Mouse (Mus musculus) liver, embryonic 14.5 days (tissue): ENCODE results near the gene Runx2. TPM values are rescaled to one million over a fixed set of nuclear protein-coding genes. Genes with fewer than 3 reads are reported as not detected.

Experiments used
- ATAC-seq: fragments of 200-750 bp; cut with Nextera tagmentation; 2 replicates; pipeline ENCODE4 v1.8.0; 2017; ENCODE audit warnings: moderate number of reproducible peaks, mild to moderate bottlenecking, moderate library complexity; ENCODE audit not compliant: insufficient read depth
- DNase-seq, 3 experiments: peaks; one replicate each; pipeline ENCODE4 v3.0.0-alpha.2; 2012 to 2013; ENCODE audit warnings: low read depth in 3 of 3, low spot score in 3 of 3
- H3K27ac ChIP-seq: fragments of 300-500 bp; sonication (generic); 2 replicates; pipeline ENCODE4 v1.5.1; 2014; ENCODE audit warnings: moderate library complexity, mild to moderate bottlenecking, control low read depth, inconsistent platforms
- H3K27me3 ChIP-seq: fragments of 300-500 bp; sonication (generic); 2 replicates; pipeline ENCODE4 v1.6.1; 2014; ENCODE audit warnings: mild to moderate bottlenecking, low read length, moderate library complexity; ENCODE audit not compliant: control insufficient read depth, insufficient read depth
- H3K36me3 ChIP-seq: fragments of 300-500 bp; sonication (generic); replicated peaks from 2 replicates; pipeline ENCODE4 v1.6.1; 2014; ENCODE audit warnings: low read depth; ENCODE audit not compliant: control insufficient read depth, insufficient read depth
- H3K4me1 ChIP-seq, 2 experiments: fragments of 200-500 bp in 1 of 2; fragments of 300-500 bp in 1 of 2; sonication (generic) in 1 of 2; replicated peaks; 2 replicates each; pipeline ENCODE4 v1.6.1; 2012 to 2014; ENCODE audit warnings: antibody characterized with exemption in 1 of 2, inconsistent platforms in 1 of 2, low read length in 1 of 2; ENCODE audit not compliant: control insufficient read depth in 2 of 2, insufficient read depth in 2 of 2
- H3K4me2 ChIP-seq: fragments of 300-500 bp; sonication (generic); 2 replicates; pipeline ENCODE4 v1.6.1; 2014; ENCODE audit warnings: low read depth, mild to moderate bottlenecking, control low read depth, moderate library complexity
- H3K4me3 ChIP-seq, 2 experiments: fragments of 200-500 bp in 1 of 2; fragments of 300-500 bp in 1 of 2; sonication (generic) in 1 of 2; 2 replicates each; pipeline ENCODE4 v1.5.1; 2012 to 2014; ENCODE audit warnings: low read depth in 2 of 2, low read length in 2 of 2, mild to moderate bottlenecking in 2 of 2, control low read depth in 1 of 2, inconsistent platforms in 1 of 2, moderate library complexity in 1 of 2; ENCODE audit not compliant: insufficient read depth in 1 of 2
- H3K9ac ChIP-seq: fragments of 300-500 bp; sonication (generic); replicated peaks from 2 replicates; pipeline ENCODE4 v1.6.1; 2014; ENCODE audit warnings: mild to moderate bottlenecking, control low read depth, moderate library complexity
- H3K9me3 ChIP-seq: fragments of 300-500 bp; sonication (generic); 2 replicates; pipeline ENCODE4 v1.6.1; 2016; ENCODE audit warnings: low read length, mixed read lengths; ENCODE audit not compliant: control insufficient read depth
- CTCF ChIP-seq: IDR thresholded peaks from 2 replicates; pipeline ENCODE4 v1.5.1; 2016; ENCODE audit warnings: antibody characterized with exemption, low read depth, control low read depth
- EP300 ChIP-seq: IDR thresholded peaks from 2 replicates; pipeline ENCODE4 v1.6.1; 2016; ENCODE audit warnings: antibody characterized with exemption, low read depth
- WGBS: fragments of 180-500 bp; shearing (Covaris S2); extraction: QIAGEN DNeasy Blood & Tissue Kit; methylation state at CpG from one replicate; pipeline ENCODE4 v1.1.7; 2014; ENCODE audit not compliant: insufficient replicate concordance; 5-methylcytosine and 5-hydroxymethylcytosine counted together
- polyA plus RNA-seq, 2 experiments: library from polyadenylated mRNA; depleted of rRNA in 1 of 2; stranded (reverse) in 1 of 2; unstranded in 1 of 2; fragments of >200 nt; fragmentation: Nextera tagmentation in 1 of 2; extraction: Ambion mirVana in 1 of 2; gene quantifications; 2 replicates each; pipeline versions ENCODE4 v1.2.1 to v1.2.3; 2012 to 2014

Gene Runx2
- polyA plus RNA-seq, 2 experiments = 0.58 to 0.65 TPM

DNA sequence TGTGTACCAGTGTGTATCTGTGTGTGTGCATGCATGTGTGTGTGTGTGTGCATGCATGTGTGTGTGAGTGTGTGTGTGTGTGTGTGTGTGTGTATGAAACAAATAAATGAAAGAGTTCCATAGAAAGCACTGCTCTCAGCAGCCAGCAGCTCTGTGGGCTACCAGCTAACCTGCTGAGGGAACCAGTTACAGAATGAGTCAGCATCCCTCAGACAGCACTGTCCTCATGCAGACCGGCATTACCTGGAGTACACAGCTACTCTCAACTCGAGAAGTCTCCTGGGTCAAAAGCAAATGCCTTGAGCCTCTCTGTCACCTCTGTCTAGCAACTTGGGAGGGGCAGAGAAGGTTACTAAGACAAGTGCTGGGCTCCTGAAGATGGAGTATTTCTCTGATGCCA is 86.1 kb downstream of the Runx2 start:
- DNase-seq (no peak), ATAC-seq (no peak)
- Histone ChIP-seq H3K4me1 (no peaks in the 10 kb centered on the region), H3K9me3 (no peaks in the 10 kb centered on the region), H3K4me3 (no peak overlapping the region), H3K4me2 (no peak overlapping the region), H3K27me3 (peaks cover 6% of the 10 kb centered on the region), H3K36me3 (no peaks in the 10 kb centered on the region), H3K9ac (no peak overlapping the region), H3K27ac (no peak overlapping the region)
- no peak for TF ChIP-seq EP300
- no peak for TF ChIP-seq CTCF
- 14% methylated on average over 2 of the region's 2 CpGs for WGBS

DNA sequence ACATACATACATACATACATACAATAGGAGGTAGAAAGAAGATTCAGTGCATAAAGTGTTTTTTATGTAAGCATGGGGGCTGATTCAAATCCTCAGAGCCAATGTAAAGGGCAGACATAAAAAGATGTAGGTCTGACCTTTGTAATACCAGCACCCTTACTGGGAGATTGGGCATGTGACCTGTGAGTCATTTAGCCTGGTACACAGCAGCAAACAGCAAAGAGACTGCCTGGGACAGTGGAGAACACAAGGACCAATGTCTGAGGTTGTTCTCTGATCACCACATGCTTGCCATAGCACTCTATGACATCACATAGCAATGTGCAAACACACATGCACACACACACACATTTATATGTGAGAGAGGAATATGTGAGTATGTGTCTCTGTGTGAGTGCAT is 86.9 kb downstream of the Runx2 start:
- no peak overlapping the region for H3K9ac ChIP-seq
- H3K9me3 ChIP-seq = no peaks in the 10 kb centered on the region
- no peak overlapping the region for H3K4me3 ChIP-seq
- DNase-seq = no peak
- no peaks in the 10 kb centered on the region for H3K4me1 ChIP-seq
- H3K27me3 ChIP-seq = no peaks in the 10 kb centered on the region
- no peaks in the 10 kb centered on the region for H3K36me3 ChIP-seq
- H3K4me2 ChIP-seq = no peak overlapping the region
- no peak for ATAC-seq
- TF ChIP-seq CTCF (no peak), EP300 (no peak)
- H3K27ac ChIP-seq = no peak overlapping the region

DNA sequence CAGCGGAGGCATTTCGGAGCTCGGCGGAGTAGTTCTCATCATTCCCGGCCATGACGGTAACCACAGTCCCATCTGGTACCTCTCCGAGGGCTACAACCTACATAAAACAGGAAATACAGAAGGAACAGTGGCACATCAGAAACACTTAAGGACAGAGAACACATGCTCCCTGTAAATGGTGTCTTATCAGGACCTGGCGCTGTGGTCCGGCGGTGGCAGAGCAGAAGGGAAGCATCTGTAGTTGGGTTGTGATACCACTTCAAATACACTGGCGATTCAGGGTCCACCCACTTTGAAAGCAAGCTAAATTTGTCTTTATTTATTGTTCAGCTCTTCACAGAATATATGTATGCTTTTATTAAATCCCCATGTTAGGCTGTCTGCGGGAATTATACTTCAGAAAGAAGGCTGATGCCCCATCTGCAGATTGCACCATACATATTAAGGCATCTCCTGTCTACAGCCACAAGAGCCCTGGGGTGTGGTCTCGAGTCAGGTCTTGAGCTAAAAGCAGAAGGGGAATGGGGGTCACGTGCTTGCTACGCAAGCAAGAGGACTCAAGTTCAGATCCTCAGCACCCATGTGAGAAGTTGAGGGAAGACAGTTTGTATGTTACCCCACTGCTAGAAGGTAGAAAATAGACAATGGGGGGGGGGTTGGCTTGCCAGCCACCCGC is 89.7 kb downstream of the Runx2 start:
- H3K27me3 ChIP-seq = no peaks in the 10 kb centered on the region
- H3K4me3 ChIP-seq = no peak overlapping the region
- no peaks in the 10 kb centered on the region for H3K4me1 ChIP-seq
- H3K9me3 ChIP-seq = no peaks in the 10 kb centered on the region
- WGBS = 61% methylated on average over 16 of the region's 16 CpGs
- ATAC-seq = no peak
- no peak overlapping the region for H3K9ac ChIP-seq
- TF ChIP-seq EP300 (no peak), CTCF (no peak)
- no peak for DNase-seq
- H3K27ac ChIP-seq = no peak overlapping the region
- no peaks in the 10 kb centered on the region for H3K36me3 ChIP-seq
- H3K4me2 ChIP-seq = no peak overlapping the region

DNA sequence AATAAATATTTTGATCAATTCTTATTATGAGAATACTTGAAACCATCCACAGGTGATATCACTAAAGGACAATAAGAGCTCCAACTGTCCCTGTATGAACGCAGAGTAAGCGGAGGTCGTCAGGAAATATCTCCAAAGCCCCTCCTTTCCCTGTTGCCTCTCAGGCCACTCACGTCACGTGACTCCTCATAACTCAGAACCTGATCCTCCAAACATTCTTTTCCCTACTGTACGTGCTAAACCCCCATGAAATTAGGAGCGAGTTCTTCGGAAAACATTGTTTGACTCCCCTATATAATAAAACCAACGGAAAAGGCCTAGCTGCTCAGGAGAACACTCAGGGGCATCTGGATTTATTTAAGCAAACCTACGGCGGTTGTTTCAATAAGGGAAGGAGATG is 90.3 kb downstream of the Runx2 start:
- ATAC-seq = no peak
- 73% methylated on average over 11 of the region's 11 CpGs for WGBS
- no peak overlapping the region for H3K4me3 ChIP-seq
- TF ChIP-seq EP300 (no peak), CTCF (no peak)
- H3K9me3 ChIP-seq = no peaks in the 10 kb centered on the region
- H3K4me2 ChIP-seq = no peak overlapping the region
- H3K4me1 ChIP-seq = no peaks in the 10 kb centered on the region
- no peaks in the 10 kb centered on the region for H3K27me3 ChIP-seq
- H3K27ac ChIP-seq = no peak overlapping the region
- no peak overlapping the region for H3K9ac ChIP-seq
- no peaks in the 10 kb centered on the region for H3K36me3 ChIP-seq
- DNase-seq = no peak

DNA sequence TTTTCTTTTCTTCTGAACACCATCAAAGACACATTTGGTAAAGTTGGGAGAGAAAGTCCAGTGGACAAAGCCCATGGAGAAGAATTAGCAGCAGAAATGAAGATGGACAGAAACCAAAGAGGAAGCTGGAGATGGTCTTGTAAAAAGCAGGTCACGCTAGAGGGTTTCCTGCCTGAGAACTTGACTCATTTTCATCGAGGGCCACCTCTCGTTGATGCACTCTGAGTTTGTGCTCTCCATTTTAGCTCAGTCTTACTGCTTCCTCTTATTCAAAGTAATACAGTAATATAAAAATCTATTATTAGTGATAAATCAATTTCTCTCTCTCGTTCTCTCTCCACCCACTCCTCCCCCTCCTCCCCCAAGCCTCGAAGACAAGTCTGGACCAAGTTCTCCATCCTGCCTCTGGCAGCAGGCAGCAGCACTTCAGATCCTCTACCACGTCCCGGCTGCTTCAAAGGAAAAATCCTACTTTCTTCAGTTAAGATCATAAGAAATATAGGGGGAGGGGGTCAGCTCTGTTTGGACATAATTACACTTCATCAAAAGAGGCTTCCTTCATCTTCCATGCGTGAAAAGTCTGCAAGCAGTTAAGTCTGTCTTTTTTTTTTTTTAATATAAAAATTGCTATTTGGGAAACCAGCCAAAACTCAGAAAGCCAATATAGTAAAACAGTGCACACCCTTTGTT is 92.3 kb downstream of the Runx2 start:
- no peak for ATAC-seq
- no peaks in the 10 kb centered on the region for H3K4me1 ChIP-seq
- H3K27ac ChIP-seq = no peak overlapping the region
- WGBS = 22% methylated on average over 8 of the region's 8 CpGs
- no peak for TF ChIP-seq CTCF
- no peak for TF ChIP-seq EP300
- H3K27me3 ChIP-seq = no peaks in the 10 kb centered on the region
- no peaks in the 10 kb centered on the region for H3K36me3 ChIP-seq
- no peak overlapping the region for H3K4me2 ChIP-seq
- no peaks in the 10 kb centered on the region for H3K9me3 ChIP-seq
- H3K4me3 ChIP-seq = no peak overlapping the region
- H3K9ac ChIP-seq = no peak overlapping the region
- DNase-seq = no peak
